Mouse (Mus musculus) erythroblast, embryonic 14.5 days (primary cell): ENCODE results near the gene Nat8f7.
"Not testable (repeated sequence)": the region's sequence is repeated elsewhere in the genome, so short reads cannot be mapped to it uniquely, and the experiment has no call there.

Source experiments
- GATA1 ChIP-seq: IDR thresholded peaks from 2 replicates; pipeline ENCODE4 v1.6.1; 2012; ENCODE audit warnings: low read length, inconsistent platforms, mixed read lengths
- TAL1 ChIP-seq: IDR thresholded peaks from 3 replicates; pipeline ENCODE4 v1.6.1; 2012; ENCODE audit warnings: low read length, inconsistent platforms, mixed read lengths

GRCm38 (mm10) chr6:85762678-85763077 is 49.7 kb upstream of the Nat8f7 start:
- TF ChIP-seq TAL1, GATA1: not testable (repeated sequence)
